Mouse (Mus musculus): ENCODE measurements around the gene Ndufb6. TPM values are rescaled to one million over a fixed set of nuclear protein-coding genes. Genes with fewer than 3 reads are reported as not detected.

Gene Ndufb6
- total RNA-seq, 1 experiment from 2014 or later = 425 TPM

Other genes starting within 250 kb of the Ndufb6 start
- gene Aco1, start 136.3 kb downstream of the Ndufb6 start, total RNA-seq (2021) = 107 and 132 TPM in 2 replicates
- 18.3 and 23.4 TPM in 2 replicates for gene Ddx58, start 39.6 kb downstream of the Ndufb6 start, total RNA-seq (2021)
- gene Smim27, start 9.8 kb downstream of the Ndufb6 start, total RNA-seq (2021) = 34.0 and 34.3 TPM in 2 replicates
- 28.1 TPM in 2 replicates for gene Topors, start 9.6 kb downstream of the Ndufb6 start, total RNA-seq (2021)
- gene Tmem215, start 192.8 kb upstream of the Ndufb6 start, total RNA-seq (2021) = 0.15 TPM in 1 of 2 replicates, not detected in the other

Measured in adrenal gland, postnatal 14 days (tissue).